Mouse (Mus musculus) MEL (cell line): ENCODE measurements around the gene Wdr5. TPM values are rescaled to one million over a fixed set of nuclear protein-coding genes. Genes with fewer than 3 reads are reported as not detected.

ENCODE experiments used
- DNase-seq: peaks from one replicate; pipeline ENCODE4 v3.0.0; 2011; ENCODE audit warnings: low read depth, low spot score
- H3K27ac ChIP-seq: 2 replicates; pipeline ENCODE4 v1.5.1; 2012; ENCODE audit warnings: low read depth, mild to moderate bottlenecking, control low read depth, low read length, moderate library complexity; ENCODE audit not compliant: control insufficient read depth
- H3K27me3 ChIP-seq, 2 experiments: fragments of 150-350 bp in 1 of 2; sonication (generic) in 1 of 2; 2 replicates each; pipeline ENCODE4 v1.6.1; 2012; ENCODE audit warnings: low read length in 2 of 2, mild to moderate bottlenecking in 2 of 2, improper control_type of control experiment in 1 of 2, moderate library complexity in 1 of 2; ENCODE audit not compliant: insufficient read depth in 2 of 2, control insufficient read depth in 1 of 2
- H3K36me3 ChIP-seq, 2 experiments: 2 replicates each; pipeline ENCODE4 v1.6.1; 2012 to 2014; ENCODE audit warnings: low read length in 2 of 2, improper control_type of control experiment in 1 of 2, inconsistent platforms in 1 of 2, mild to moderate bottlenecking in 1 of 2; ENCODE audit not compliant: insufficient read depth in 2 of 2, control insufficient read depth in 1 of 2
- H3K4me1 ChIP-seq, 2 experiments: fragments of 150-350 bp in 1 of 2; sonication (generic) in 1 of 2; 2 replicates each; pipeline ENCODE4 v1.6.1; 2012; ENCODE audit warnings: low read length in 2 of 2, improper control_type of control experiment in 1 of 2, mild to moderate bottlenecking in 1 of 2; ENCODE audit not compliant: insufficient read depth in 2 of 2, control insufficient read depth in 1 of 2
- H3K4me3 ChIP-seq, 2 experiments: fragments of 150-350 bp in 1 of 2; sonication (generic) in 1 of 2; 2 replicates each; pipeline ENCODE4 v1.5.1; 2012; ENCODE audit warnings: low read depth in 2 of 2, low read length in 2 of 2, mild to moderate bottlenecking in 2 of 2, moderate library complexity in 2 of 2, control low read depth in 1 of 2, improper control_type of control experiment in 1 of 2; ENCODE audit not compliant: control insufficient read depth in 1 of 2, insufficient read depth in 1 of 2
- H3K79me2 ChIP-seq: 2 replicates; pipeline ENCODE4 v1.6.1; 2012; ENCODE audit warnings: mild to moderate bottlenecking, low read length, moderate library complexity; ENCODE audit not compliant: control insufficient read depth, poor library complexity, insufficient read depth
- H3K9ac ChIP-seq: 2 replicates; pipeline ENCODE4 v1.6.1; 2012; ENCODE audit warnings: low read depth, mild to moderate bottlenecking, control low read depth, low read length, moderate library complexity; ENCODE audit not compliant: control insufficient read depth, poor library complexity, severe bottlenecking
- H3K9me3 ChIP-seq: fragments of 150-350 bp; sonication (generic); replicated peaks from 2 replicates; pipeline ENCODE4 v1.6.1; 2012; ENCODE audit warnings: mild to moderate bottlenecking, low read length, improper control_type of control experiment, moderate library complexity; ENCODE audit not compliant: insufficient read depth
- BHLHE40 ChIP-seq: IDR thresholded peaks from 2 replicates; pipeline ENCODE4 v1.6.1; 2012; ENCODE audit warnings: low read depth, mild to moderate bottlenecking, inconsistent platforms, low read length, improper control_type of control experiment, borderline replicate concordance
- CHD1 ChIP-seq: IDR thresholded peaks from 2 replicates; pipeline ENCODE4 v1.6.1; 2012; ENCODE audit warnings: low read depth, mild to moderate bottlenecking, inconsistent platforms, low read length, improper control_type of control experiment
- CHD2 ChIP-seq: IDR thresholded peaks from 2 replicates; pipeline ENCODE4 v1.6.1; 2011; ENCODE audit warnings: low read length, improper control_type of control experiment
- CTCF ChIP-seq, 3 experiments: IDR thresholded peaks in 2 of 3; conservative IDR thresholded peaks in 1 of 3; 2 replicates each; pipeline ENCODE4 v1.5.1; 2011 to 2012; ENCODE audit warnings: low read length in 3 of 3, low read depth in 2 of 3, mild to moderate bottlenecking in 2 of 3, improper control_type of control experiment in 1 of 3, inconsistent platforms in 1 of 3, mixed read lengths in 1 of 3, moderate library complexity in 1 of 3; ENCODE audit not compliant: control insufficient read depth in 1 of 3, insufficient read depth in 1 of 3, poor library complexity in 1 of 3, severe bottlenecking in 1 of 3
- EP300 ChIP-seq, 2 experiments: IDR thresholded peaks; 2 replicates each; pipeline ENCODE4 v1.6.1; 2011; ENCODE audit warnings: improper control_type of control experiment in 2 of 2, low read length in 2 of 2, low read depth in 1 of 2, mild to moderate bottlenecking in 1 of 2
- ETS1 ChIP-seq: IDR thresholded peaks from 2 replicates; pipeline ENCODE4 v1.6.1; 2012; ENCODE audit warnings: low read depth, mild to moderate bottlenecking, inconsistent platforms, low read length, improper control_type of control experiment, moderate library complexity
- GATA1 ChIP-seq: IDR thresholded peaks from 2 replicates; pipeline ENCODE4 v1.6.1; 2011; ENCODE audit warnings: low read depth, low read length, improper control_type of control experiment
- JUND ChIP-seq: IDR thresholded peaks from 2 replicates; pipeline ENCODE4 v1.6.1; 2011; ENCODE audit warnings: low read depth, mild to moderate bottlenecking, improper control_type of control experiment, low read length
- MAFK ChIP-seq: IDR thresholded peaks from 2 replicates; pipeline ENCODE4 v1.6.1; 2011; ENCODE audit warnings: low read depth, mild to moderate bottlenecking, low read length, improper control_type of control experiment, borderline replicate concordance
- MAX ChIP-seq: IDR thresholded peaks from 2 replicates; pipeline ENCODE4 v1.6.1; 2011; ENCODE audit warnings: low read length, improper control_type of control experiment
- MAZ ChIP-seq: IDR thresholded peaks from 2 replicates; pipeline ENCODE4 v1.6.1; 2012; ENCODE audit warnings: low read depth, mild to moderate bottlenecking, inconsistent platforms, low read length, improper control_type of control experiment
- MEF2A ChIP-seq: IDR thresholded peaks from 2 replicates; pipeline ENCODE4 v1.6.1; 2014; ENCODE audit warnings: low read depth, mild to moderate bottlenecking, inconsistent platforms, low read length, improper control_type of control experiment; ENCODE audit not compliant: poor library complexity, insufficient replicate concordance, severe bottlenecking; ENCODE audit errors: extremely low read depth
- MXI1 ChIP-seq: IDR thresholded peaks from 2 replicates; pipeline ENCODE4 v1.6.1; 2011; ENCODE audit warnings: mild to moderate bottlenecking, low read depth, low read length, improper control_type of control experiment
- MYC ChIP-seq: IDR thresholded peaks from 2 replicates; pipeline ENCODE4 v1.6.1; 2011; ENCODE audit warnings: low read depth, mild to moderate bottlenecking, low read length, improper control_type of control experiment, moderate library complexity
- POLR2AphosphoS2 ChIP-seq: IDR thresholded peaks from 2 replicates; pipeline ENCODE4 v1.6.1; 2011; ENCODE audit warnings: low read length, improper control_type of control experiment
- POLR2AphosphoS5 ChIP-seq: IDR thresholded peaks from 2 replicates; pipeline ENCODE4 v1.6.1; 2012; ENCODE audit warnings: low read depth, borderline replicate concordance, mild to moderate bottlenecking, inconsistent platforms, low read length, moderate library complexity, mixed read lengths
- RAD21 ChIP-seq: IDR thresholded peaks from 2 replicates; pipeline ENCODE4 v1.6.1; 2011; ENCODE audit warnings: mild to moderate bottlenecking, low read depth, low read length, improper control_type of control experiment
- RCOR1 ChIP-seq: IDR thresholded peaks from 2 replicates; pipeline ENCODE4 v1.6.1; 2012; ENCODE audit warnings: low read depth, mild to moderate bottlenecking, inconsistent platforms, low read length, improper control_type of control experiment
- SIN3A ChIP-seq: IDR thresholded peaks from 2 replicates; pipeline ENCODE4 v1.6.1; 2012; ENCODE audit warnings: low read length, improper control_type of control experiment, inconsistent platforms
- SMC3 ChIP-seq: IDR thresholded peaks from 2 replicates; pipeline ENCODE4 v1.6.1; 2011; ENCODE audit warnings: low read depth, low read length, improper control_type of control experiment
- TAL1 ChIP-seq: IDR thresholded peaks from 2 replicates; pipeline ENCODE4 v1.6.1; 2012; ENCODE audit warnings: mild to moderate bottlenecking, inconsistent platforms, low read length, moderate library complexity, mixed read lengths
- USF1 ChIP-seq: IDR thresholded peaks from 2 replicates; pipeline ENCODE4 v1.6.1; 2014; ENCODE audit warnings: low read depth, mild to moderate bottlenecking, inconsistent platforms, low read length, improper control_type of control experiment, moderate library complexity
- ZC3H11A ChIP-seq: IDR thresholded peaks from 2 replicates; pipeline ENCODE4 v1.6.1; 2012; ENCODE audit warnings: low read depth, mild to moderate bottlenecking, inconsistent platforms, low read length, improper control_type of control experiment
- ZKSCAN1 ChIP-seq: IDR thresholded peaks from 2 replicates; pipeline ENCODE4 v1.6.1; 2012; ENCODE audit warnings: low read depth, mild to moderate bottlenecking, inconsistent platforms, low read length, improper control_type of control experiment, moderate library complexity
- polyA plus RNA-seq, 2 experiments: library from polyadenylated mRNA; stranded (reverse) in 1 of 2; unstranded in 1 of 2; fragments of >175 nt in 1 of 2; fragments of >200 nt in 1 of 2; gene quantifications; 2 replicates each; pipeline versions ENCODE4 v1.2.1 to v1.2.4; 2012; ENCODE audit warnings: low replicate concordance in 2 of 2, low read depth in 1 of 2; ENCODE audit not compliant: insufficient read length in 2 of 2, insufficient read depth in 1 of 2, missing spikeins in 1 of 2
- total RNA-seq: library from RNA; depleted of rRNA; stranded (reverse); fragments of 300-350 nt; gene quantifications from 2 replicates; pipeline ENCODE4 v1.2.3, GENCODE M21; 2012

Wdr5 gene
- total and polyA plus RNA-seq, 3 experiments = 78.3 to 96.9 TPM; not detected in 1

- Histone ChIP-seq H3K4me3 (no peak overlapping the region), H3K36me3 (no peaks in the 10 kb centered on the region), H3K27ac (no peak overlapping the region), H3K9ac (no peak overlapping the region), H3K4me1 (no peaks in the 10 kb centered on the region), H3K27me3 (peaks cover 4 to 6% of the 10 kb centered on the region in 2 experiments), H3K79me2 (no peaks in the 10 kb centered on the region), H3K9me3 (no peaks in the 10 kb centered on the region)
- DNase-seq = peak; percentile 19
- no peak for TF ChIP-seq JUND
These were observed 58.1 kb downstream of the Wdr5 start for GRCm38 (mm10) chr2:27572928-27573627.

GRCm38 (mm10) chr2:27573628-27573966, 58.6 kb downstream of the Wdr5 start:
- H3K27ac ChIP-seq = no peak overlapping the region
- no peaks in the 10 kb centered on the region for H3K9me3 ChIP-seq
- no peaks in the 10 kb centered on the region for H3K4me1 ChIP-seq
- H3K36me3 ChIP-seq = no peaks in the 10 kb centered on the region
- no peaks in the 10 kb centered on the region for H3K79me2 ChIP-seq
- no peak for TF ChIP-seq MAFK
- no peak for TF ChIP-seq SIN3A
- no peak for TF ChIP-seq CTCF (IDR thresholded peaks at IDR 0.05 in 2 of 3, conservative IDR thresholded peaks at IDR 0.05 in 1 of 3; ENCODE audit: control insufficient read depth in 1 of 3, insufficient read depth in 1 of 3, low read depth in 2 of 3, low read length in 3 of 3, poor library complexity in 1 of 3, severe bottlenecking in 1 of 3)
- no peak for TF ChIP-seq EP300 (IDR thresholded peaks at IDR 0.05; ENCODE audit: low read depth in 1 of 2, low read length in 2 of 2)
- TF ChIP-seq POLR2AphosphoS5 = no peak
- no peak for TF ChIP-seq MAX
- no peak for TF ChIP-seq CHD1
- no peak for TF ChIP-seq MEF2A
- no peak for TF ChIP-seq CHD2
- no peak for TF ChIP-seq POLR2AphosphoS2
- TF ChIP-seq, all 39 proteins: peak for 0
- H3K4me3 ChIP-seq = no peak overlapping the region
- no peak overlapping the region for H3K9ac ChIP-seq
- DNase-seq = no peak
- peaks cover 4 to 5% of the 10 kb centered on the region in 2 experiments for H3K27me3 ChIP-seq

GRCm38 (mm10) chr2:27576416-27576815, 61.5 kb downstream of the Wdr5 start:
- no peak for DNase-seq
- Histone ChIP-seq H3K4me1 (no peaks in the 10 kb centered on the region), H3K9ac (no peak overlapping the region), H3K9me3 (no peaks in the 10 kb centered on the region), H3K4me3 (no peak overlapping the region), H3K79me2 (no peaks in the 10 kb centered on the region), H3K27ac (no peak overlapping the region), H3K36me3 (no peaks in the 10 kb centered on the region), H3K27me3 (no peaks in the 10 kb centered on the region; a peak in 1 of 4 replicates)
- TF ChIP-seq GATA1 = no peak
- TF ChIP-seq MAZ = no peak
- TF ChIP-seq USF1 = no peak
- no peak for TF ChIP-seq POLR2AphosphoS5
- TF ChIP-seq RCOR1 = no peak
- TF ChIP-seq ETS1 = no peak
- TF ChIP-seq SMC3 = no peak
- no peak for TF ChIP-seq RAD21
- no peak for TF ChIP-seq SIN3A
- TF ChIP-seq TAL1 = no peak
- TF ChIP-seq POLR2AphosphoS2 = no peak
- no peak for TF ChIP-seq BHLHE40
- no peak for TF ChIP-seq MYC
- TF ChIP-seq MXI1 = no peak
- TF ChIP-seq JUND = no peak
- no peak for TF ChIP-seq ZC3H11A
- no peak for TF ChIP-seq ZKSCAN1
- no peak for TF ChIP-seq MEF2A
